Mouse (Mus musculus) C2C12 (cell line): ENCODE data around the gene Foxa1.

ENCODE experiments used
- CEBPB ChIP-seq: IDR thresholded peaks from one replicate; pipeline ENCODE4 v1.6.1; 2011; ENCODE audit warnings: low read depth, mild to moderate bottlenecking, control low read depth, moderate library complexity
- CTCF ChIP-seq: IDR thresholded peaks from one replicate; pipeline ENCODE4 v1.5.1; 2011; ENCODE audit not compliant: control insufficient read depth, insufficient read depth, insufficient read length
- MYOG ChIP-seq: IDR thresholded peaks from one replicate; pipeline ENCODE4 v1.6.1; 2011; ENCODE audit not compliant: control insufficient read depth, insufficient read length; ENCODE audit errors: extremely low read depth
- USF1 ChIP-seq: IDR thresholded peaks from one replicate; pipeline ENCODE4 v1.6.1; 2011; ENCODE audit warnings: low read depth, mild to moderate bottlenecking, control low read depth, moderate library complexity

DNA sequence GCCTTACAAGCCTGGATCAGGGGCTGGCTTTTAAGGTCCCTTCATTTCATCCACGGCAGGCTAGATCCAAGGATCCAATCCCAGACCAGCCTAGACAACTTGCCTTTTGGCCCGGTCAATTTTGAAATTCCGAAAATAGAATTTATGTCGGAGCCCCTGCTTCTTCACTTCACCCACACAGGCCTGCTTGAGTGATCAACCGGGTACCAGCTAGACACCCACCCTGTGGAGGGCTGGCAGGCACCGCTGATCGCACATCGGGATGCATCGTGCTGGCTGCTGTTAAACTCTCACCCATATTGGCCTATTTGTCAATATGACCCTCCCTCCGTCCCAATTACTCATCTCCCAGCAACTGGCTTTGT lies 3.1 kb downstream of the Foxa1 start:
- no peak for TF ChIP-seq CTCF
- no peak for TF ChIP-seq USF1
- TF ChIP-seq MYOG: no peak
- no peak for TF ChIP-seq CEBPB
